Mouse (Mus musculus) hindbrain, embryonic 15.5 days (tissue): ENCODE measurements around the gene Sptbn1. TPM values are rescaled to one million over a fixed set of nuclear protein-coding genes. Genes with fewer than 3 reads are reported as not detected.

Source experiments
- ATAC-seq: fragments of 200-750 bp; cut with Nextera tagmentation; 2 replicates; pipeline ENCODE4 v1.8.0; 2017; ENCODE audit warnings: low read depth, moderate number of reproducible peaks, moderate TSS enrichment; ENCODE audit not compliant: low FRiP score
- H3K27ac ChIP-seq: fragments of 300-500 bp; sonication (generic); replicated peaks from 2 replicates; pipeline ENCODE4 v1.5.1; 2015; ENCODE audit warnings: mild to moderate bottlenecking, inconsistent platforms
- H3K27me3 ChIP-seq: fragments of 300-500 bp; sonication (generic); 2 replicates; pipeline ENCODE4 v1.6.1; 2015; ENCODE audit warnings: control low read depth, inconsistent platforms
- H3K36me3 ChIP-seq: fragments of 300-500 bp; sonication (generic); 2 replicates; pipeline ENCODE4 v1.6.1; 2015; ENCODE audit warnings: control low read depth, inconsistent platforms
- H3K4me1 ChIP-seq: fragments of 300-500 bp; sonication (generic); replicated peaks from 2 replicates; pipeline ENCODE4 v1.6.1; 2015; ENCODE audit warnings: control low read depth, inconsistent platforms
- H3K4me2 ChIP-seq: fragments of 300-500 bp; sonication (generic); 2 replicates; pipeline ENCODE4 v1.6.1; 2015; ENCODE audit warnings: moderate library complexity, mild to moderate bottlenecking, inconsistent platforms
- H3K4me3 ChIP-seq: fragments of 300-500 bp; sonication (generic); 2 replicates; pipeline ENCODE4 v1.5.1; 2015; ENCODE audit warnings: mild to moderate bottlenecking, inconsistent platforms
- H3K9ac ChIP-seq: fragments of 300-500 bp; sonication (generic); 2 replicates; pipeline ENCODE4 v1.6.1; 2015; ENCODE audit warnings: inconsistent platforms
- H3K9me3 ChIP-seq: fragments of 300-500 bp; sonication (generic); 2 replicates; pipeline ENCODE4 v1.6.1; 2016; ENCODE audit warnings: control low read depth, inconsistent platforms
- whole genome bisulfite sequencing: fragments of 180-500 bp; shearing (Covaris S2); methylation state at CpG from one replicate; pipeline ENCODE4 v1.1.7; 2015; 5-methylcytosine and 5-hydroxymethylcytosine counted together
- polyA plus RNA-seq: library from polyadenylated mRNA; unstranded; fragments of >200 nt; fragmentation: Nextera tagmentation; extraction: Ambion mirVana; gene quantifications from 2 replicates; pipeline ENCODE4 v1.2.1, GENCODE M21; 2015

Gene Sptbn1
- polyA plus RNA-seq, 1 experiment from 2014 or later = 177 TPM

GRCm38 (mm10) chr11:30132581-30132980 lies 135.4 kb downstream of the Sptbn1 start:
- H3K36me3 ChIP-seq = peaks cover 92% of the 10 kb centered on the region
- no peak overlapping the region for H3K27ac ChIP-seq
- no peaks in the 10 kb centered on the region for H3K4me1 ChIP-seq
- H3K9me3 ChIP-seq = no peaks in the 10 kb centered on the region
- 94% methylated on average over 6 of the region's 6 CpGs for WGBS
- no peak overlapping the region for H3K4me2 ChIP-seq
- no peak overlapping the region for H3K9ac ChIP-seq
- H3K4me3 ChIP-seq = no peak overlapping the region
- no peaks in the 10 kb centered on the region for H3K27me3 ChIP-seq
- ATAC-seq = no peak

- Histone ChIP-seq H3K9ac (no peak overlapping the region), H3K4me2 (no peak overlapping the region), H3K27me3 (no peaks in the 10 kb centered on the region), H3K27ac (no peak overlapping the region), H3K4me3 (no peak overlapping the region), H3K4me1 (no peaks in the 10 kb centered on the region), H3K36me3 (peaks cover 87% of the 10 kb centered on the region), H3K9me3 (no peaks in the 10 kb centered on the region)
- 84% methylated on average over 4 of the region's 4 CpGs for WGBS
- no peak for ATAC-seq
Observed at GRCm38 (mm10) chr11:30131640-30132039, 136.3 kb downstream of the Sptbn1 start.

- H3K27me3 ChIP-seq = no peaks in the 10 kb centered on the region
- 89% methylated on average over 7 of the region's 7 CpGs for WGBS
- H3K9me3 ChIP-seq = no peaks in the 10 kb centered on the region
- no peak overlapping the region for H3K4me3 ChIP-seq
- no peak for ATAC-seq
- no peaks in the 10 kb centered on the region for H3K4me1 ChIP-seq
- no peak overlapping the region for H3K4me2 ChIP-seq
- peaks cover 82% of the 10 kb centered on the region for H3K36me3 ChIP-seq
- H3K9ac ChIP-seq = no peak overlapping the region
- no peak overlapping the region for H3K27ac ChIP-seq
Observed at GRCm38 (mm10) chr11:30129339-30129738, 138.6 kb downstream of the Sptbn1 start.

- ATAC-seq = no peak
- no peaks in the 10 kb centered on the region for H3K4me1 ChIP-seq
- H3K9ac ChIP-seq = no peak overlapping the region
- H3K9me3 ChIP-seq = no peaks in the 10 kb centered on the region
- H3K4me2 ChIP-seq = no peak overlapping the region
- no peak overlapping the region for H3K27ac ChIP-seq
- WGBS = 90% methylated on average over 1 of the region's 1 CpGs
- no peaks in the 10 kb centered on the region for H3K27me3 ChIP-seq
- H3K4me3 ChIP-seq = no peak overlapping the region
- peaks cover 84% of the 10 kb centered on the region for H3K36me3 ChIP-seq
Observed at GRCm38 (mm10) chr11:30126840-30127239, 141.1 kb downstream of the Sptbn1 start.

- Histone ChIP-seq H3K9me3 (no peaks in the 10 kb centered on the region), H3K27me3 (no peaks in the 10 kb centered on the region), H3K4me3 (no peak overlapping the region), H3K4me2 (no peak overlapping the region), H3K36me3 (peaks cover 96% of the 10 kb centered on the region), H3K27ac (no peak overlapping the region), H3K9ac (no peak overlapping the region), H3K4me1 (no peaks in the 10 kb centered on the region)
- no peak for ATAC-seq
- WGBS = 100% methylated on average over 4 of the region's 4 CpGs
Observed at GRCm38 (mm10) chr11:30118038-30118437, 149.9 kb downstream of the Sptbn1 start.

GRCm38 (mm10) chr11:30113631-30114030 lies 154.3 kb downstream of the Sptbn1 start:
- Histone ChIP-seq H3K4me1 (no peaks in the 10 kb centered on the region), H3K4me3 (no peak overlapping the region), H3K4me2 (no peak overlapping the region), H3K9ac (no peak overlapping the region), H3K27me3 (no peaks in the 10 kb centered on the region), H3K27ac (no peak overlapping the region), H3K36me3 (peaks cover 92% of the 10 kb centered on the region), H3K9me3 (no peaks in the 10 kb centered on the region)
- 86% methylated on average over 2 of the region's 2 CpGs for WGBS
- ATAC-seq = no peak

- Histone ChIP-seq H3K4me3 (no peak overlapping the region), H3K9me3 (no peaks in the 10 kb centered on the region), H3K27ac (no peak overlapping the region), H3K4me1 (no peaks in the 10 kb centered on the region), H3K36me3 (peaks cover 86% of the 10 kb centered on the region), H3K4me2 (no peak overlapping the region), H3K9ac (no peak overlapping the region), H3K27me3 (no peaks in the 10 kb centered on the region)
- no peak for ATAC-seq
- 88% methylated on average over 7 of the region's 7 CpGs for WGBS
Observed at GRCm38 (mm10) chr11:30110634-30111033, 157.3 kb downstream of the Sptbn1 start.

GRCm38 (mm10) chr11:30104177-30104576 lies 163.8 kb downstream of the Sptbn1 start:
- Histone ChIP-seq H3K4me1 (no peaks in the 10 kb centered on the region), H3K27me3 (no peaks in the 10 kb centered on the region), H3K36me3 (peaks cover 88% of the 10 kb centered on the region), H3K27ac (no peak overlapping the region), H3K4me3 (no peak overlapping the region), H3K9ac (no peak overlapping the region), H3K9me3 (no peaks in the 10 kb centered on the region), H3K4me2 (no peak overlapping the region)
- ATAC-seq = no peak
- 95% methylated on average over 10 of the region's 10 CpGs for WGBS

GRCm38 (mm10) chr11:30102594-30102993 lies 165.4 kb downstream of the Sptbn1 start:
- H3K9me3 ChIP-seq = no peaks in the 10 kb centered on the region
- WGBS = 94% methylated on average over 2 of the region's 2 CpGs
- no peak overlapping the region for H3K9ac ChIP-seq
- no peak for ATAC-seq
- peaks cover 88% of the 10 kb centered on the region for H3K36me3 ChIP-seq
- H3K4me3 ChIP-seq = no peak overlapping the region
- no peak overlapping the region for H3K4me2 ChIP-seq
- H3K27ac ChIP-seq = no peak overlapping the region
- no peaks in the 10 kb centered on the region for H3K4me1 ChIP-seq
- H3K27me3 ChIP-seq = no peaks in the 10 kb centered on the region

- Histone ChIP-seq H3K9ac (no peak overlapping the region), H3K27ac (no peak overlapping the region), H3K4me2 (no peak overlapping the region), H3K4me1 (no peaks in the 10 kb centered on the region), H3K4me3 (no peak overlapping the region), H3K36me3 (peaks cover 93% of the 10 kb centered on the region), H3K9me3 (no peaks in the 10 kb centered on the region), H3K27me3 (no peaks in the 10 kb centered on the region)
- ATAC-seq = no peak
- WGBS = 93% methylated on average over 1 of the region's 1 CpGs
Observed at GRCm38 (mm10) chr11:30101796-30102195, 166.2 kb downstream of the Sptbn1 start.

GRCm38 (mm10) chr11:30101162-30101561 lies 166.8 kb downstream of the Sptbn1 start:
- Histone ChIP-seq H3K4me2 (no peak overlapping the region), H3K27ac (no peak overlapping the region), H3K4me1 (no peaks in the 10 kb centered on the region), H3K36me3 (peaks cover 91% of the 10 kb centered on the region), H3K9me3 (no peaks in the 10 kb centered on the region), H3K9ac (no peak overlapping the region), H3K4me3 (no peak overlapping the region), H3K27me3 (no peaks in the 10 kb centered on the region)
- WGBS = 92% methylated on average over 2 of the region's 2 CpGs
- no peak for ATAC-seq

GRCm38 (mm10) chr11:30099916-30100315 lies 168.1 kb downstream of the Sptbn1 start:
- H3K9ac ChIP-seq = no peak overlapping the region
- H3K27me3 ChIP-seq = no peaks in the 10 kb centered on the region
- no peaks in the 10 kb centered on the region for H3K4me1 ChIP-seq
- H3K36me3 ChIP-seq = peaks cover 82% of the 10 kb centered on the region
- no peak overlapping the region for H3K27ac ChIP-seq
- no peak overlapping the region for H3K4me3 ChIP-seq
- no peak for ATAC-seq
- H3K4me2 ChIP-seq = no peak overlapping the region
- WGBS = 94% methylated on average over 6 of the region's 6 CpGs
- no peaks in the 10 kb centered on the region for H3K9me3 ChIP-seq

- Histone ChIP-seq H3K4me3 (no peak overlapping the region), H3K4me2 (no peak overlapping the region), H3K27me3 (no peaks in the 10 kb centered on the region), H3K9me3 (no peaks in the 10 kb centered on the region), H3K36me3 (peaks cover 37% of the 10 kb centered on the region), H3K27ac (no peak overlapping the region), H3K4me1 (no peaks in the 10 kb centered on the region), H3K9ac (no peak overlapping the region)
- 94% methylated on average over 6 of the region's 6 CpGs for WGBS
- no peak for ATAC-seq
Observed at GRCm38 (mm10) chr11:30095212-30095773, 172.7 kb downstream of the Sptbn1 start.
